Mouse (Mus musculus) monocyte, adult 2 months (primary cell): ENCODE measurements around the gene Psmd3.
"Not testable (repeated sequence)": the region's sequence is repeated elsewhere in the genome, so short reads cannot be mapped to it uniquely, and the experiment has no call there.

Source experiments
- DNase-seq, 2 experiments: peaks; one replicate each; pipeline ENCODE4 v3.0.0; 2022; ENCODE audit warnings: low spot score in 2 of 2, low read depth in 1 of 2

The Psmd3 gene

GRCm38 (mm10) chr11:98715946-98716345, 33.6 kb downstream of the Psmd3 start:
- no peak for DNase-seq

GRCm38 (mm10) chr11:98717904-98718303, 35.5 kb downstream of the Psmd3 start:
- peak in 1 of 2 experiments; percentile 46 for DNase-seq

- no peak for DNase-seq
These were observed 38.4 kb downstream of the Psmd3 start for GRCm38 (mm10) chr11:98720756-98721155.

- no peak for DNase-seq
These were observed 39.3 kb downstream of the Psmd3 start for GRCm38 (mm10) chr11:98721458-98722226.

GRCm38 (mm10) chr11:98723098-98723497, 40.7 kb downstream of the Psmd3 start:
- no peak for DNase-seq

- no peak for DNase-seq
These were observed 43.7 kb downstream of the Psmd3 start for GRCm38 (mm10) chr11:98725926-98726506.

GRCm38 (mm10) chr11:98729119-98729588, 46.8 kb downstream of the Psmd3 start, which contains the start of gene Med24:
Gene Med24 (minus strand): TSS chr11:98729435.
- DNase-seq: peak; percentile 73 to 74

- DNase-seq: no peak
These were observed 48.4 kb downstream of the Psmd3 start for GRCm38 (mm10) chr11:98730727-98731126.

GRCm38 (mm10) chr11:98731134-98731533, 48.8 kb downstream of the Psmd3 start:
- DNase-seq: no peak

GRCm38 (mm10) chr11:98734020-98734419, 51.7 kb downstream of the Psmd3 start:
- DNase-seq: no peak

- no peak for DNase-seq
These were observed 52.8 kb downstream of the Psmd3 start for GRCm38 (mm10) chr11:98735111-98735510.

- DNase-seq: no peak
These were observed 53.8 kb downstream of the Psmd3 start for GRCm38 (mm10) chr11:98736176-98736575.

GRCm38 (mm10) chr11:98737220-98737619, 54.9 kb downstream of the Psmd3 start:
- not testable (repeated sequence) for DNase-seq

- DNase-seq: no peak
These were observed 56.1 kb downstream of the Psmd3 start for GRCm38 (mm10) chr11:98738428-98738911.

- no peak for DNase-seq
These were observed 56.6 kb downstream of the Psmd3 start for GRCm38 (mm10) chr11:98738925-98739324.

- DNase-seq: no peak
These were observed 57.7 kb downstream of the Psmd3 start for GRCm38 (mm10) chr11:98740026-98740392.

- DNase-seq: no peak
These were observed 58.2 kb downstream of the Psmd3 start, which contains the start of gene Thra for GRCm38 (mm10) chr11:98740393-98741050. Gene Thra (plus strand): TSS chr11:98740638.

GRCm38 (mm10) chr11:98741051-98741620, 58.8 kb downstream of the Psmd3 start:
- no peak for DNase-seq

GRCm38 (mm10) chr11:98741622-98742396, 59.5 kb downstream of the Psmd3 start:
- DNase-seq: peak in 1 of 2 experiments; percentile 35

- DNase-seq: no peak
These were observed 60.3 kb downstream of the Psmd3 start for GRCm38 (mm10) chr11:98742397-98743291.
